Comparison of ENCODE assay signal across 8 mouse cellular contexts in the genomic region with DNA sequence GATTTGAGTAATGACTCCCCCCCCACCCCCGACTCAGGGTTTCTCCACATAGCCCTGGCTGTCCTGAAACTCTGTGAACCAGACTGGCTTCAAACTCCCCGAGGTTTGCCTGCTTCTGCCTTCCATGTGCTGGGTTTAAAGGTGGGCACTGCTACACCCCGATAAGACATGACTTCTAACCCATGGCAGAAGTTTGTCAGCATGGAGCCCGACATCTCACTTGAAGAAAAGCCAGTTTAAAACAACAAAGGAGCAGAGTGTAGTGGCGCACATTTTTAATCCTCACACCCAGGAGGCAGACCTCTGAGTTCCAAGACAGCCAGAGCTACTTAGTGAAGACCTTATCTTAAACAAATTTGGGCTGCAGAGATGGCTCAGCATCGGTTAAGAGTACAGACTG. TPM values are rescaled to one million over a fixed set of nuclear protein-coding genes. Genes with fewer than 3 reads are reported as not detected.
A peak's percentile ranks its signal among the peaks of the same experiment; 100 is the strongest.
DNase-seq lines count a peak whose midpoint lies in the region; ATAC-seq and TF ChIP-seq lines count a peak whose summit lies in the region.

No protein-coding gene starts in this region.

- no peak for TF ChIP-seq CTCF in layer of hippocampus, adult 2 months (conservative IDR thresholded peaks at IDR 0.05)
- no peak for TF ChIP-seq CTCF in hindbrain, postnatal 0 days (IDR thresholded peaks at IDR 0.05; ENCODE audit: low read depth)
- TF ChIP-seq CTCF in midbrain, postnatal 0 days (IDR thresholded peaks at IDR 0.05), result no peak

- no peaks in the 10 kb centered on the region for H3K9me3 ChIP-seq in embryonic facial prominence, embryonic 11.5 days (replicated peaks; ENCODE audit: control insufficient read depth, low read length)
- H3K9me3 ChIP-seq in hindbrain, postnatal 0 days (ENCODE audit: low read length), result no peaks in the 10 kb centered on the region
- H3K9me3 ChIP-seq in midbrain, postnatal 0 days (ENCODE audit: low read length), result no peaks in the 10 kb centered on the region

- peaks cover 3% of the 10 kb centered on the region for H3K36me3 ChIP-seq in embryonic facial prominence, embryonic 11.5 days (replicated peaks; ENCODE audit: control insufficient read depth, insufficient read depth, low read depth, low read length)
- no peaks in the 10 kb centered on the region; the same call in 1 of the 2 replicates for H3K36me3 ChIP-seq in hindbrain, postnatal 0 days (ENCODE audit: insufficient read depth, low read length)
- peaks cover 14% of the 10 kb centered on the region for H3K36me3 ChIP-seq in midbrain, postnatal 0 days (ENCODE audit: insufficient read depth, low read length)

- 0 out of 2 replicates have a peak, but pooled peaks cover 2% of the 10 kb centered on the region for H3K4me1 ChIP-seq in embryonic facial prominence, embryonic 11.5 days (ENCODE audit: control insufficient read depth, insufficient read depth, low read length)
- H3K4me1 ChIP-seq in hindbrain, postnatal 0 days (ENCODE audit: insufficient read depth, low read length), result peaks cover 5% of the 10 kb centered on the region; the same call in 1 of the 2 replicates
- H3K4me1 ChIP-seq in midbrain, postnatal 0 days (ENCODE audit: insufficient read depth, low read length), result peaks cover 4% of the 10 kb centered on the region; the same call in 1 of the 2 replicates

- H3K4me2 ChIP-seq in embryonic facial prominence, embryonic 11.5 days (ENCODE audit: low read depth, low read length), result peak overlapping the region; percentile 74
- H3K4me2 ChIP-seq in hindbrain, postnatal 0 days (ENCODE audit: low read depth, low read length), result peak overlapping the region; percentile 79
- peak overlapping the region; percentile 68 for H3K4me2 ChIP-seq in midbrain, postnatal 0 days (ENCODE audit: low read depth, low read length, poor library complexity, severe bottlenecking)

- peak overlapping the region; percentile 90; the same call in 1 of the 2 replicates for H3K27ac ChIP-seq in layer of hippocampus, adult 2 months
- H3K27ac ChIP-seq in embryonic facial prominence, embryonic 11.5 days (replicated peaks; ENCODE audit: low read depth, low read length), result no peak overlapping the region
- no peak overlapping the region for H3K27ac ChIP-seq in hindbrain, postnatal 0 days
- no peak overlapping the region for H3K27ac ChIP-seq in midbrain, postnatal 0 days (ENCODE audit: low read depth, low read length)

- no peaks in the 10 kb centered on the region for H3K27me3 ChIP-seq in embryonic facial prominence, embryonic 11.5 days (ENCODE audit: control insufficient read depth, insufficient read depth, low read length)
- no peaks in the 10 kb centered on the region for H3K27me3 ChIP-seq in hindbrain, postnatal 0 days (ENCODE audit: insufficient read depth, low read length)
- no peaks in the 10 kb centered on the region for H3K27me3 ChIP-seq in midbrain, postnatal 0 days (ENCODE audit: insufficient read depth, low read length)

- 48% methylated on average over 6 of the region's 6 CpGs for WGBS in embryonic facial prominence, embryonic 11.5 days
- 37% methylated on average over 6 of the region's 6 CpGs for WGBS in hindbrain, postnatal 0 days
- 40% methylated on average over 6 of the region's 6 CpGs for WGBS in midbrain, postnatal 0 days

- no peak for DNase-seq in layer of hippocampus, adult 2 months (ENCODE audit: low spot score in 2 of 2)
- DNase-seq in layer of hippocampus, postnatal 25 days (ENCODE audit: extremely low spot score in 1 of 2, low spot score in 1 of 2), result no peak
- no peak for DNase-seq in embryonic facial prominence, embryonic 11.5 days (ENCODE audit: low spot score)
- no peak for DNase-seq in hindbrain, postnatal 0 days (ENCODE audit: low spot score)
- no peak for DNase-seq in midbrain, postnatal 0 days (ENCODE audit: low spot score)
- no peak for DNase-seq in layer of hippocampus, adult 8-10 months (ENCODE audit: low spot score in 2 of 2)
- no peak for DNase-seq in urinary bladder, postnatal 36 days (ENCODE audit: low spot score in 2 of 2)
- no peak for DNase-seq in spleen, postnatal 36 days (ENCODE audit: low spot score in 2 of 2)

- no peak for ATAC-seq in embryonic facial prominence, embryonic 11.5 days (replicated peaks; ENCODE audit: insufficient number of reproducible peaks, low FRiP score, low TSS enrichment, low read depth)
- ATAC-seq in hindbrain, postnatal 0 days, result no peak
- ATAC-seq in midbrain, postnatal 0 days (ENCODE audit: low FRiP score), result no peak

- H3K9ac ChIP-seq in embryonic facial prominence, embryonic 11.5 days (replicated peaks; ENCODE audit: low read length), result no peak overlapping the region
- peak overlapping the region; percentile 76; the same call in 1 of the 2 replicates for H3K9ac ChIP-seq in hindbrain, postnatal 0 days (replicated peaks; ENCODE audit: low read length)
- no peak overlapping the region for H3K9ac ChIP-seq in midbrain, postnatal 0 days (replicated peaks; ENCODE audit: low read length, poor library complexity, severe bottlenecking)

- peak overlapping the region; percentile 62 for H3K4me3 ChIP-seq in layer of hippocampus, adult 2 months
- H3K4me3 ChIP-seq in embryonic facial prominence, embryonic 11.5 days (ENCODE audit: low read depth, low read length), result no peak overlapping the region
- peak overlapping the region; percentile 72 for H3K4me3 ChIP-seq in hindbrain, postnatal 0 days (ENCODE audit: low read length)
- H3K4me3 ChIP-seq in midbrain, postnatal 0 days (ENCODE audit: low read depth, low read length), result peak overlapping the region; percentile 64

RNA-seq across cellular contexts. Expression of gene Nt5c, which starts 0.7 kb away (rescaled TPM):
- 10 to 100 TPM; 64.3 to 65.5 TPM for total RNA-seq in layer of hippocampus, adult 2 months (2021)
- total RNA-seq in layer of hippocampus, postnatal 25 days (2021), result 10 to 100 TPM; 68.8 to 70.4 TPM
- polyA plus RNA-seq in embryonic facial prominence, embryonic 11.5 days (2014; fragmentation: Nextera tagmentation; extraction: Ambion mirVana), result 67.4 and 70.7 TPM in 2 replicates
- total RNA-seq in hindbrain, postnatal 0 days (2014; rRNA removed), result 54.3 and 62.2 TPM in 2 replicates
- polyA plus RNA-seq in hindbrain, postnatal 0 days (2015; fragmentation: Nextera tagmentation; extraction: Ambion mirVana), result 129 and 130 TPM in 2 replicates
- total RNA-seq in midbrain, postnatal 0 days (2014; rRNA removed), result 85.3 and 91.1 TPM in 2 replicates
- 131 and 133 TPM in 2 replicates for polyA plus RNA-seq in midbrain, postnatal 0 days (2015; fragmentation: Nextera tagmentation; extraction: Ambion mirVana)
- 10 to 100 TPM; 58.8 to 68.5 (median 66.3) TPM for total RNA-seq in layer of hippocampus, adult 8-10 months (2022)

RNA-seq across cellular contexts. Expression of gene Armc7, which starts 16.9 kb away (rescaled TPM):
- 10 to 100 TPM; 10.4 to 10.9 TPM for total RNA-seq in layer of hippocampus, adult 2 months (2021)
- 10 to 100 TPM in 1 of 2 experiments, 1 to 10 TPM in 1; 9.3 to 10.3 TPM for total RNA-seq in layer of hippocampus, postnatal 25 days (2021)
- 8.1 and 8.7 TPM in 2 replicates for polyA plus RNA-seq in embryonic facial prominence, embryonic 11.5 days (2014; fragmentation: Nextera tagmentation; extraction: Ambion mirVana)
- 9.9 and 11.8 TPM in 2 replicates for total RNA-seq in hindbrain, postnatal 0 days (2014; rRNA removed)
- polyA plus RNA-seq in hindbrain, postnatal 0 days (2015; fragmentation: Nextera tagmentation; extraction: Ambion mirVana), result 10.7 and 11.0 TPM in 2 replicates
- 9.0 and 14.0 TPM in 2 replicates for total RNA-seq in midbrain, postnatal 0 days (2014; rRNA removed)
- 12.9 and 13.4 TPM in 2 replicates for polyA plus RNA-seq in midbrain, postnatal 0 days (2015; fragmentation: Nextera tagmentation; extraction: Ambion mirVana)
- total RNA-seq in layer of hippocampus, adult 8-10 months (2022), result 10 to 100 TPM in 3 of 4 experiments, 1 to 10 TPM in 1; 10.0 to 16.7 (median 13.0) TPM

RNA-seq across cellular contexts. Expression of gene Jpt1, which starts 21.8 kb away (rescaled TPM):
- total RNA-seq in layer of hippocampus, adult 2 months (2021), result 100 to 1,000 TPM; 140 to 142 TPM
- 100 to 1,000 TPM; 134 to 165 TPM for total RNA-seq in layer of hippocampus, postnatal 25 days (2021)
- 654 and 692 TPM in 2 replicates for polyA plus RNA-seq in embryonic facial prominence, embryonic 11.5 days (2014; fragmentation: Nextera tagmentation; extraction: Ambion mirVana)
- total RNA-seq in hindbrain, postnatal 0 days (2014; rRNA removed), result 640 and 655 TPM in 2 replicates
- 966 and 1,016 TPM in 2 replicates for polyA plus RNA-seq in hindbrain, postnatal 0 days (2015; fragmentation: Nextera tagmentation; extraction: Ambion mirVana)
- 744 and 761 TPM in 2 replicates for total RNA-seq in midbrain, postnatal 0 days (2014; rRNA removed)
- polyA plus RNA-seq in midbrain, postnatal 0 days (2015; fragmentation: Nextera tagmentation; extraction: Ambion mirVana), result 1,252 and 1,259 TPM in 2 replicates
- 100 to 1,000 TPM; 109 to 139 (median 124) TPM for total RNA-seq in layer of hippocampus, adult 8-10 months (2022)

RNA-seq across cellular contexts. Expression of gene Slc16a5, which starts 30.1 kb away (rescaled TPM):
- not detected for total RNA-seq in layer of hippocampus, adult 2 months (2021)
- not detected for total RNA-seq in layer of hippocampus, postnatal 25 days (2021)
- 0.22 TPM in 1 of 2 replicates, not detected in the other for polyA plus RNA-seq in embryonic facial prominence, embryonic 11.5 days (2014; fragmentation: Nextera tagmentation; extraction: Ambion mirVana)
- total RNA-seq in hindbrain, postnatal 0 days (2014; rRNA removed), result 0.10 TPM in 1 of 2 replicates, not detected in the other
- polyA plus RNA-seq in hindbrain, postnatal 0 days (2015; fragmentation: Nextera tagmentation; extraction: Ambion mirVana), result 0.30 and 0.66 TPM in 2 replicates
- total RNA-seq in midbrain, postnatal 0 days (2014; rRNA removed), result not detected in 2 replicates
- polyA plus RNA-seq in midbrain, postnatal 0 days (2015; fragmentation: Nextera tagmentation; extraction: Ambion mirVana), result 0.21 and 0.23 TPM in 2 replicates
- under 1 TPM in 1 of 4 experiments, not detected in 3; 0.21 TPM for total RNA-seq in layer of hippocampus, adult 8-10 months (2022)

RNA-seq across cellular contexts. Expression of gene Sumo2, which starts 43.7 kb away (rescaled TPM):
- total RNA-seq in layer of hippocampus, adult 2 months (2021), result 100 to 1,000 TPM; 318 to 328 TPM
- total RNA-seq in layer of hippocampus, postnatal 25 days (2021), result 100 to 1,000 TPM; 329 to 353 TPM
- polyA plus RNA-seq in embryonic facial prominence, embryonic 11.5 days (2014; fragmentation: Nextera tagmentation; extraction: Ambion mirVana), result 1,638 and 1,712 TPM in 2 replicates
- 474 and 477 TPM in 2 replicates for total RNA-seq in hindbrain, postnatal 0 days (2014; rRNA removed)
- polyA plus RNA-seq in hindbrain, postnatal 0 days (2015; fragmentation: Nextera tagmentation; extraction: Ambion mirVana), result 981 and 1,003 TPM in 2 replicates
- 543 and 643 TPM in 2 replicates for total RNA-seq in midbrain, postnatal 0 days (2014; rRNA removed)
- 972 and 1,028 TPM in 2 replicates for polyA plus RNA-seq in midbrain, postnatal 0 days (2015; fragmentation: Nextera tagmentation; extraction: Ambion mirVana)
- total RNA-seq in layer of hippocampus, adult 8-10 months (2022), result 100 to 1,000 TPM; 285 to 340 (median 310) TPM
